Mouse (Mus musculus): Measurements from ENCODE around the gene Ifnk. TPM values are rescaled to one million over a fixed set of nuclear protein-coding genes. Genes with fewer than 3 reads are reported as not detected.
A peak's percentile ranks its signal among the peaks of the same experiment; 100 is the strongest.

Ifnk gene
- total RNA-seq (2021): not detected
- long read RNA-seq: 0 reads

DNA sequence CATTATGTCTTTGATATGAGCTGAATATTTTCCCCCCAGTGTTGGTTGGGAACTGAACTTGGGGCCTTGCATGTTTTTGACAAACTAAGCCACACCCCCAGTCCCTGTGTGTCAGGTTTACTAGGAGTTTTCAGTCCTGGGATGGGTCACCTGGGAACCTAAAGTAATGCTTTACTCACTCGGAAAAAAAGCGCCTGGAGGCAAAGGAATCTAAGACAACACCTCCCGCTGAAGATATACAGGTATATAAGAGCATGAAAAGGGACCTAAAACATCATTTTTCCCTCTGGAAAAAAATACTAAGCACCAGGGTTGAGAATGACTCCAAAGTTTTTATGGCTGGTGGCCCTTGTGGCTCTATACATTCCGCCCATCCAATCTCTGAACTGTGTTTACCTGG is at the start of gene Ifnk:
Gene Ifnk, plus strand, starts transcription at position 301 of the 400 bp plus-strand sequence.
- no peak for DNase-seq (ENCODE audit: low spot score in 2 of 2)

DNA sequence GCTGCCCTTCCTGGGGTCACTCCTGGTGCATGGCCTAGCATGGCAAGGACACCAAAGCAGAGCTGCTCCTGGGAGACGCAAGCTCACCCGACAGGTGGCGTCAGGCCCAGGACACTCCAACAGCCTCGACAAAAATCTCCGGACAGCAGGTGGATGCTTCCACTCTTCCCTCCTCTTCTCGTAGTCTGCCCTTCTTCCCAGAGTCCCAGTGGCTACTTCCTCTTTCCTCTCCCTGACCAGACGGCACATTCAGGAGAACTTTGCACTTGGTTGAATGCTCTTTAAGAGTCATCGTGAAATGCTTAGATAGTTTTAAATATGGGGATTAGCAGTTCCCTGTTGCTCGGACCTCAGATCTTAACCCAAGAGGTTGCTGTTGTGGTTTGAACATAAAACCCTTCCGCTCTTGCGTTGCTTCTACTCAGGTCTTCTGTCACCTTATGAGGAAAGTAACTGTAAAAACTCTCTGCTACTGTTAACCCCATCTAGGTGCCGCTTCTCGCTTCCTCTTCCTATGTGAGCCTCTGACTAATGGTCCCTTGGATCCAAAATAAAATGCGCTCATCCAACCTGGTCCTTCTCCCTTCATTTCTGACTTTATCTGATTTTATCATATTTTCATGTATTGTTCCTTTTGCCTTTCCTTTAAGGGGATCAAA is 46.6 kb upstream of the Ifnk start:
- no peak for DNase-seq (ENCODE audit: low spot score in 2 of 2)

DNA sequence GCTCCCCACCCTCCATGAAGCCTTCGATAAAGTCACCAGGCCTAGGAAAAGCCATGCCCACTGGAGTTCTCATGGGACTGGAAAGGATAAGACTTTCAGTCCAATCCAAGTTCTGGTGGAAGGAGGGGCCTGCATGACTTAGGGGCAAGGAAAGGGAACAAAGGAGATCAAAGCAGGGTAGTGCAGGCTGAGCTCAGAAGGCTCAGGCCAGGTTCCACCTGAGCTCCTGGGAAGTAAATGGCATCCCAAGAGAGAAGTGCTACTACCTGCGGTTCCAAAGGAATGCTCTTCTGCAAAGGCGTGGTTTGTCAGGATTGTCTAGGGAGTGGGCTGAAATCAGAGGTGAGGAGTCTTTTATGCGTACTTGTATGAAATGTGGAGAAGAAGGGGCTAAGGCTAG is 39.4 kb upstream of the Ifnk start:
- no peak for DNase-seq (ENCODE audit: low spot score in 2 of 2)

DNA sequence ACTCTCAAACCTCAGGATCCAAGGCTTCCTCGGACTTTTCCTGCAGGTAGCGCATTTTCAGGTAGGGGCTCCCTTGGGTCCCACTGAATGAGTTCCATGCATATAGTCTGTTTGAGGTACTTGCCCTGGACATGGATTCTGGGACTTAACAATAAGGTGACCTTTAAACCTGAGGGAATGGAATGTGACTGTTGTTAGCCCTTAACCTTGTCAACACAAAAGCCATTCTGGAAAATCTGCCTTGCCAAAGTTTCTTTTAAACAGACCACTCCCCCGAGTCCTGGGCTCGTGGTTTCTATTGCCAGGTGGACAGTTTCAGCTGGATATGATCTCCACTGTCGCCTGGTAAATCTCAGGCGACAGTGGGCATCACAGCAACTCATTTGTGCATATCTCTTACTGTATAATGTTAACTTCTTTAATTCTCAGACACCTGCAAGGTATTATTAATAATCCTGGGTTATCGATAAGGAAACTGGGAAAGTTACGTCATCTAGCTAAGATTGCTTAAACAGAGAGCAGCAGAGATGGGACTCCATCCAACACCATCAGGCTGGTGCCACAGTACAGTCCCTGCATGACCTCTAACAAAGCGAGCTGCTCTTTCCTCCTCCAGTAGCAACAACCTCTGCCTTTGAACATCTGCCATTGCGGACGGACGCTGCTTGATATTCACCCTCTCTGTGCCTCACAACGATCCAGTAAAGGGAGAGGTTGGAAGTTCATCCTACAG is 38.2 kb upstream of the Ifnk start:
- no peak for DNase-seq (ENCODE audit: low spot score in 2 of 2)

DNA sequence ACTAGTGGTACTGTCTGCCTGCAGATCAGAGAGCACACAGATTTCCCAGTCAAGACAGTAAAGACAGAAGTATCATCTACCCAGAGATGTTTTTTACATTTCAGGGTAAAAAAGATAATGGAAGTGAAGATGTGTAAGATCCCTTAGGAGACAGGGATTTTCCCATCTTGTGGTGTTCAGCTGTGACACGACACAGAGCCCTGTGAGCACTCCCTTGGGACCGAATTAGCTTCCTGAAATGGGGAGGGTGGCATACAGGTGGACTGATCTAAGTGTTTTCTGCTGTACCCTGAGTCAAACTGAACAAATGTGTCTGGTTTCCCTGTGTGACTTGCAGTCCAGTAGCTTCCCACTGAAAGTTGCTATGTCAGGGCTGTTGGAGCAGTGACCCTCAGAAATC is 36.9 kb upstream of the Ifnk start:
- no peak for DNase-seq (ENCODE audit: low spot score in 2 of 2)

DNA sequence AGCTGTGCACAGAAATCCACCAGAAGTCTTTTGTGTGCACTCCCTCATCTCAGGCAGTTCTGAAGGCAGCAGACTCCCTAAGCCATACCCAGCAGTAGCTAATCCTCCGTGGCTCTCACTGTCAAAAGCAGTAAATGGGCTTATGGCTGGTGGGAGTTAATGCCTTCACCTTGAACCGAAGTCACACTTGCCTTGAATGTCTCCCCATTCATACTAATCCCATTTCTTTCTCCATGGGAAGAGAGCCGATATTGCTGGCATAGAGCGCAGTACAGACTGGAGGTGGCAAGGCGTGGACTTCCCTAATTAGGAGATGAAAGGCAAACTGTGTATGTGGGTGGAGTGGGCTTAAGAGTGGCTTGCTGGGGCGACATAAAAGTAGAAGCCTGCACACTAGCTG is 35.9 kb upstream of the Ifnk start:
- no peak for DNase-seq (ENCODE audit: low spot score in 2 of 2)

DNA sequence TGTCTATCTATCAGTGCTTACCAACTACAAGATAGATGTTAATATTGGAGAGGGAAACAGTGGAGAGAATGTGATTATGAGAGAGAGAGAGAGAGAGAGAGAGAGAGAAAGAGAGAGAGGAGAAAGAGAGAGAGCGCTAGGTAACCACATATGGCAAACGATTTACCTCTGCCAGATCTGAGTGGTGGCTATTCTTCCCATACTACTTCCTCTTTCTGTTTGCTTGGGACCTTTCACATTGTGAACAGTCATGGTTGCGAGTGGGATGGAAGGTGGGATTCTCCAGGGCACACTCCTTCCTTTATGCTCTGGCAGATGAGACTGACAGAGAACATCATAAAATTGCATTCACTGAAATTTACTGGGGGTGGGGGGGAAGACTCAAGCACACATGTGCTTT is 34.7 kb upstream of the Ifnk start:
- DNase-seq (ENCODE audit: low spot score in 2 of 2): no peak

DNA sequence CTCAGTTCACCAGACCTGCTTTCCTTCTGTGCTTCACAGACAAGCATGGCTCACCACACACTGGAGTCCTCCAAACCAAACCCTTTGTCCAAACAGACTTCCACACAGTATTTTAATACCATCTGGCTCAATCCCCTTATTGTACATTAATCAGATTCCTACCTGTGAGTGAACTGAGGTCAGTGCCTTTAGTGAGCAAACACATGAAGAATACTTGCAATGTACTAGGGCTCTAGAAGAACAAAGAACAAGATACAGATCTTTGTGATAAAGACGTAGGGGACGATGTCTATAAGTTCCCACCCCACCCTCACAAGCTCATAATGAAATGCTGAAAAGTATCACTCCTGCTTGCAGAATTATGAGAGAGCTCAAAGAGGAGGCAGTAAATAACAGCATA is 33.0 kb upstream of the Ifnk start:
- DNase-seq (ENCODE audit: low spot score in 2 of 2): no peak

DNA sequence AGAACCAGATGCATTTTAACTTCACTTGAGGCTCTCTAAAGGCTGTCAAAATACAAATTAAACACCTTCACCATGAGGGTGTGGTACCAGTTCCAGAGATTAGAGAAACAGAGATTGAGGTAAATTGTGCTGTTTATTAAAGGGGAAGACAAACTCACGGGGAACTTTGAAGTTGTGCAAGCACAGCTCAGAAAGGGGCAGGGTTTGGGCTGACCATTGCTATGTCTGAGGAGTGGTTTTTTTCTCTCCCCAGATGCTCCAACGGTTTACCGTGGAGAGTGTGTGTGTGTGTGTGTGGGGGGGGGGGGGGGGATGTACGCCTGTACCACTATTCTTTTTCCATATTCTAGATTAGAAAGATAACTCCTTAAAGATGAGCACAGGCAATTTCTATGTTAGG is 31.7 kb upstream of the Ifnk start:
- no peak for DNase-seq (ENCODE audit: low spot score in 2 of 2)

DNA sequence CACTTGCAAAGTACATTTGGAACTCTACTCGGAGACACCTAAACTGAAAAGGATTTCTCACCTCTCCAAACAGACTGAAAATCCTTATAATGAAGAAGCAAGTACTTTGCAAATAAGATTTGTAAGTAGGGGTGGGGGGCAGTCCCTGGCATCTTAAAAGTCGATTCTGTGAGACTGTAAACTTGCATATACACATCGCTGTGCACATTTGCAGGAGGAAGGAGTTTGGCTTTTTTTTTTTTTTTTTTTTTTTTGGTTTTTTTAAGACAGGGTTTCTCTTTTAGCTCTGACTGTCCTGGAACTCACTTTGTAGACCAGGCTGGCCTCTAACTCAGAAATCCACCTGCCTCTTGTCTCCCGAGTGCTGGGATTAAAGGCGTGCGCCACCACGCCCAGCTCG is 31.3 kb upstream of the Ifnk start:
- no peak for DNase-seq (ENCODE audit: low spot score in 2 of 2)

DNA sequence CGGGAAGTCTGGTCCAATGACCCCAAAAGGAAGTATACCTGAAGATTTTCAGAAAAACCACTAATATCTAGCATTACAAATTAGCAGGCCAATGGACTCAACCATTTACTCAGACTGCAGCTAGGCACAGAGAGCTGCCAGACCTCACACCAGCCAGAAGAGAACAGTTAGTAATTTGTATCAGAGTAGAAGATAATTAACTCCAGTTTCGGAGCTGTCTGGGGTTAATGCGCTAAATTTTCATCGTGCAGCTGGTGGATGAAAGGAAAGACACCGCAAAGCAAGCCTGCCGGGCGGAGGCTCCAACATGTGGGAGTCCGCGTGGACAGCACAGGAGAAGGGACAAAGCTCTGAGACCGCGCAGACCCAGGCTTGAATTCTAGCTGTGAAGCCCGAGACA is 30.8 kb upstream of the Ifnk start:
- DNase-seq (ENCODE audit: low spot score in 2 of 2): peak; percentile 24 to 29

DNA sequence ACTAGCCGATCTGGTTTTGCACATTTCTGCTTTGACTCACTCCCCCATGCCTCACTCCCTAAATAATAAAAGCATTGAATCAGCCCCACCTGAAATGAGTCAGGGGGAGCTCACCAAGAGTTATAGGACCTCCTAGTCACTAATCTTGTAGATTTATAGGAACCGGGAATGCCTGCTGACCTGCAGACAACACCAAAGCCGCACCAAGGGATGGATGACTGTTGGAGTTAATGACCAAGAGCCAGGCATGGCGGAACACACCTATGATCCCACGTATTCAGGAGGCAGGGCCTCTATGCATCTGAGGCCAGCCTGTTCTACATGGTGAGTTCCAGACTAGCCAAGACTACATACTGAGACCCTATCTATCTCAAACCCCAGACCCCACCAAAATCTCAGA is 28.8 kb upstream of the Ifnk start:
- DNase-seq (ENCODE audit: low spot score in 2 of 2): no peak

DNA sequence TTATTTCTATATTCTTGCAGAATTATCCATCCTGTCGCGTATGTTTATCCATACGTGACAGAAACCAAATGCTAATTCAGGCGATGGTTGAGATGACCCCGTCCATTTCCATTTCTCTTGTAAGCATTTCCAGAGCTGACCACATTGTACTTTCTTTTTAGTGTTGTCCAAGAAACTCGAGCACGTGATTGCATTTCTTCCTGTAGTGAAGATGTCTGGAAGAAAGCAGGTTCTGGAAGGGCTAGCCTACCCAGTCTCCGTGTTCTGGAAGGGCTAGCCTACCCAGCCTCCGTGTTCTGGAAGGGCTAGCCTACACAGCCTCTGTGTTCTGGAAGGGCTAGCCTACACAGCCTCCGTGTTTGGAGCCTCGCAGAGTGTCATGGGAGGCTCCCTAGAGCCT is 27.8 kb upstream of the Ifnk start:
- DNase-seq (ENCODE audit: low spot score in 2 of 2): no peak

DNA sequence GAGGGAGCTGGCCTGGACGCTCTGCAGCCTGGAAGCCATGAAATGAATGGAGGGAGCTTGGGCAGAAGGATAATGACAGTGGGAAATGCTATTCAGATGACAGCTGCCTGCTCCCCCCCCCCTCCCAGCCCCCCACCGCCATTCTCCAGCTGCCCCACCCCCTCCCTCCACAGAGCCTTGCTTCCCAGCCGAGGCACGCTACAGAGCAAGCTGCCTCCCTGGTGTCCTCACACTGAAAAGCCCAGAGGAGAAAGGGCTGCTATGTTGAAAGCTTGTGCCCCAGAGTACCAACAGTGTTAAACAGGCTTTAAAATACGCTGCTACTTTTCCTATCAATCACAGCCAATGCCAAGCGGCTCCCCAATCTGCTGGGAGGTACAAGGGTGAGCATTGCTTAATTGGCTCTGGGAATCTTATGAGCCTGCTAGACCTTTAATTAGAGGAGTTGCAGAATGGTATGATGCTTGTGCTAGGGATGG is 26.5 kb upstream of the Ifnk start:
- DNase-seq (ENCODE audit: low spot score in 2 of 2): peak; percentile 30 to 37

DNA sequence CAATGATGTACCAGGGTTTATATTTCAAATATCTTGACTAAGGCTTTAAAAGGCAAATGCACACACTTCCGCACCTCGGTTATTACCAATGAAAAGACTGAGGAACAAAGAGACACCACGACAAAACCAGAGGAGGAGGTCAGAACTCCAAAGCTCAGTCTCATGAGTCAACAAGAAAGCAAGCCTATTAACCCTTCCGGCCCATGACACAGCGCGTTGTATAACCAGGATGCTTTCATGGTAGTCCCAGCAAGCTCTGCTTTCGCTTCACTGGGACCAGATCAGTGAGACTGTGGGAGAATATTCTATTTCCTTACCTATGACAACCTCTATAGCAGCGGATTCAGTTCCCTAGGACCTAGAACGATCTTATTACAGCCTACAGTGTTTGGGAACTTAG is 25.1 kb upstream of the Ifnk start:
- no peak for DNase-seq (ENCODE audit: low spot score in 2 of 2)

DNA sequence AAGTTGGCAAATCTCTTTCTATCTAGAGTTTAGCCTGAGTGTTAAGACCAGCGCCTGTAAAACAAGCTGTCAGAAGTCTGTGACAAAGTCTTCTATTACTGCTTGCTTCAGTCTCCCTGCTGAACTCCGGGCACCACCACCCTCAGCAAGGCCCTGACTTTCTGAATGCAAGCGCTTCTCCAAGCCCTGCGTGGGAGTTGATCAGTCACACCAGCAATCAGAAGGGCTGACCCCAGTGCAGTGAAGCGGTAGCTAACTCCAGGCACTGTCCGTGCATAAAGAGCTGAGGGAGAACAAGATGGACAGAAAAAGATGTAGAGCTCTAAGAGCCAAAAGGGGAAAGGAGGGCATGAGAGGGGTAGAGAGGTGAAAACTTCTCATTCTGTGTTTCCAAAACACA is 24.1 kb upstream of the Ifnk start:
- no peak for DNase-seq (ENCODE audit: low spot score in 2 of 2)

DNA sequence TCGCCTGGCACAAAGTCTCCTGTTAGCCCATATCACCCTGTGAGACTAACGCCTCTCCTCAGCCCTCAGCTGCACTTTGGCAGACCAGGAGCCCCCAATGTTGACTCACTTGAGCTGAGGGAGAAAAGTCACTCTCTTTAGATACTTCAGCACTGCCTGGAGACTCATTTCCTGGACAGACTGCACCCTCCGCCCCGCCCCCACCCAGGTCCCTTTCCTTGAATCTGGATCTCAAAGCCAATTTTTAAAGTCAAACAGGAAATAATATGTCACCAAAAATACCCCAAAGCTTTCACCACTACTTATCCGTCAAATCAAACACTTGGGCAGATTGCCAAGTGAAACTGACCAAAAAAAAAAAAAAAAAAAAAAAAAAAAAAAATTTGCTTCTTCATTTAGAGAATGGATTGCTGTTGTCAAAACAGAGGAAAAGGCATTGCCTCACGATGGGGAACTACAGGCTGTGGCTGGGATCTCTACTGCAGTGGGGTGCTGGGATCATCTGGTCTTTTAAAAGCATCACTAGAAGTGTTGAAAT is 21.4 kb upstream of the Ifnk start:
- no peak for DNase-seq (ENCODE audit: low spot score in 2 of 2)

DNA sequence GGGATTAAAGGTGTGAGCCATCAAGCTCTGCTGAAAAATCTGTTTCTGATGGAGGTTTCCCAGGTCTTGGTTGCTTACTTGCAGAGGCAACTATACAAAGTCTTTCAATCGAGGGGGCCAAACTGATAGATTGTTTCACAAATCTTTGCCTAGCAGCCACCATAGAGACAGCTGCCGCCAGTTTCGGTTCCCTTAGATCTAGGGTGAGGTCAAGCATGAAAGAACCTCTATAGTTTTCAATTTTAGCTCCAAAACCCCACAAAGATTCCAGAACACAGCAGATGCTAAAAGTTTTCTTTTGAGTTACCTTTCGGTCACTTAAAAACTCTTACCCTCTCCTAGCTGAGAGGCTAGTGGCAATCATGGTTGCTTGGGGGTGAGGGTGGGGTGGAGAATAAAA is 20.3 kb upstream of the Ifnk start:
- no peak for DNase-seq (ENCODE audit: low spot score in 2 of 2)

DNA sequence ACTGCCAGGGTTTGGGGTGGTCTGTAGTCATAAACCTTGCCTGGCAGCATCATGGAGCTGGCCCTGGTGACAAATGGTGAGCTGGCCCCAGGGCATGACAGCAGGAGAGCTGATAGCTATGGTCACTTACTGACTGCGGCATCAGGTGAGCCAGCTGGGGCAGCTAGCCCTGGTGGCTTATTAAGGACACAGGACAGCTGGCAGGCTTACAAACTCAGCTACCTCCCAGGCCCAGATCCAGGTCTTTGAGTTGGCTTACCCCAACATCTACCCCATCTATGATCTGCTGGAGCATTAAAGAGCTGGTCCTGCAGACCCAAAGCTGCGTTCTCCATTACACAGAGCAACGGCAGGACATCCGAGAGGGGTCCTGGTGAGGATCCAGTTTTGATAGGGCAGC is 18.4 kb upstream of the Ifnk start:
- no peak for DNase-seq (ENCODE audit: low spot score in 2 of 2)

DNA sequence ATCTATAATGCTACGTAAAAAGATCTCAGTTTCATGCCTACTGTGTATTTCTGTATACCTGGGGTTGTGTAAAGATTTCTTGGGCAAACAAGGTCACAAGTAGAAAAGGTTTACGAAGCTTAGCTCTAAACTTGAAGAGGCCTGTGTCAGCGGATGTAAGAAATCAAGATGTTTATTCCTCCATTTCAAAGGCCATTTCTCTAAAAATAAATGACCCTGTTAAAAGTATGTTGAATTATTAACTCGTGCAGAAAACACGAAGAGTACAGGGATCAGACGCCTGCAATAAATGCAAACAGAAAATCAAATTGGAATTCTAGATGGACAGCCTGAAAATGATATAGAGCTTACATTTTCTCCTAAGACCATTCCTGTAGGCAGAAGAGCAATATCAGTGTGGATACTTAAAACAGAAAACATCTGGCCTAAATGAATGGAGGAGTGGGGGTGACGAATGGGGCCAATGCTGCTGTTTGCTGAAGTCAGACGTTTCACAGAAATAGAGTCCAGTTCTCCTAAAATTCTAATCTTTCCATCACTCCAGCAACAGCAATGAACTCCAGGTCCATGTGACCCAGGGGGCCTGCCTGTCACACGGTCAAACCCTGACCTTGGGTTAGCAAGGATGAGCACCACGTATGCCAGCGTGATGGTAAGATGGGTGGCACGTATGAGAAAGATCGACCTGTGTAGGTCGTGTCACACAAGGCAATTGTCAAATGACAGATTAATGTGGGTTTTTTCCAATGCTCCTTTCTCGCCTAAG is 16.8 kb upstream of the Ifnk start:
- no peak for DNase-seq (ENCODE audit: low spot score in 2 of 2)

DNA sequence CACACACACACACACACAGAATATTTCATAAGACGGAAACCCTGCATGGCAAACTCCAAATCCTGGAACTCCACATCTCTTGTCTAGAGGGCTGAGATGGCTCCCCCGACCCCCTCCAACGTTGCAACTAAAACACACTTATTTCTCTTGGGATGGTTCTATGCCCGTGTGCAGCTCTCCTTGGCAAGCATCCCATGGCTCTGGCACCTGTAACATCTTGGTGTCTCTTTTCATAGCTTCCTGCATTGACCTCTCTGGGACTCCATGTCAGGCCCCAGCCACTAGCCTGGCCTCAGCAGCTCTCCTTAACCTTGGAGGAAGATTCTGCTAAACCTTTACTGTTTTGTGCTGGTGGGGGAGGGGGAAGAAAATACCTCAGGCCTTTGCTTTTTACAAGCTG is 16.1 kb upstream of the Ifnk start:
- DNase-seq (ENCODE audit: low spot score in 2 of 2): no peak

DNA sequence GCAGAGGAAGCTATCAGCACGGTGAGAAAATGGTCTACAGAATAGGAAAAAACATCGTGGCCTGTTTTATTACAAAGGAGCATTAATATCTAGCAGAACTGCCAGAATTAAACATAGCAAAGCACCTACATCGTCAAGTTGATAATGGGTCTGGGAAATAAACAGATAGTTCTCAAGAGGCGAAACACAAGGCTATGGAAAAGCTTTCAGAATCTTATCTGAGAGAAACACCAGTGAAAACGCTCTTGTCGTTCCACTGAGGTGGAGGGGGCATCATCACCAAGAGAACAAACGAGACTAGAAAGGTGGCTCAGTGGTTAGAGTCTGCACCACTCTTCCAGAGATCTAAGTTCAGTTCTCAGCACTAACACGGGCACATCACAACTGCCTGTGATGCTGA is 14.9 kb upstream of the Ifnk start:
- no peak for DNase-seq (ENCODE audit: low spot score in 2 of 2)
